In genomic region chr6:92876121-92876520, GRCm38 (mm10) we compare ENCODE assay signal across 32 mouse cellular contexts. TPM values are rescaled to one million over a fixed set of nuclear protein-coding genes. Genes with fewer than 3 reads are reported as not detected.
DNase-seq lines count a peak whose midpoint lies in the region; ATAC-seq lines count a peak whose summit lies in the region.
"Had no signal": no experiment of that assay in that cellular context is flagged by ENCODE, and none has a peak within 500 bp of the region (broad histone marks: within the 10 kb centered on the region; RNA-seq: fewer than 3 reads in every experiment).

No protein-coding gene starts in this region.

- no peak for DNase-seq in heart, adult 8-10 months (ENCODE audit: low spot score)
- DNase-seq in lung, postnatal 36 days: no peak
- DNase-seq in adrenal gland, postnatal 14 days: no peak
- DNase-seq: adrenal gland, adult 2 months; cerebellum, adult 8-10 months; cerebellum, postnatal 25 days; embryo, embryonic 11 days; gastrocnemius, postnatal 36 days; heart, postnatal 10 days; kidney, adult 9 months; kidney, postnatal 10 days; layer of hippocampus, postnatal 36 days; left cerebral cortex, postnatal 4 days; liver, postnatal 0 days; midbrain, embryonic 14.5 days; retina, postnatal 1 day; right cerebral cortex, postnatal 14 days had no signal

- ATAC-seq in heart, embryonic 12.5 days (ENCODE audit: insufficient number of reproducible peaks, low FRiP score): peak; percentile 48; the same call in 1 of the 2 replicates
- no peak for ATAC-seq in lung, embryonic 15.5 days (ENCODE audit: borderline replicate concordance, extremely low read depth, low FRiP score, low TSS enrichment)
- peak; percentile 42; the same call in 1 of the 2 replicates for ATAC-seq in common myeloid progenitor, adult 5-6 weeks (replicated peaks; ENCODE audit: low read depth, poor library complexity, severe bottlenecking)
- ATAC-seq: activated CD4-positive, CD25-positive, alpha-beta regulatory T cell, adult 4 months; forebrain, embryonic 14.5 days; intestine, postnatal 0 days; liver, embryonic 12.5 days; liver, postnatal 0 days had no signal

- no peaks in the 10 kb centered on the region for H3K27me3 ChIP-seq in heart, embryonic 12.5 days (replicated peaks)
- H3K27me3 ChIP-seq in lung, embryonic 15.5 days: no peaks in the 10 kb centered on the region
- H3K27me3 ChIP-seq: CH12.LX; embryonic facial prominence, embryonic 12.5 days; hindbrain, embryonic 13.5 days; liver, embryonic 12.5 days had no signal

- no peaks in the 10 kb centered on the region for H3K9me3 ChIP-seq in heart, embryonic 12.5 days (replicated peaks)
- no peaks in the 10 kb centered on the region for H3K9me3 ChIP-seq in lung, embryonic 15.5 days
- H3K9me3 ChIP-seq: embryonic facial prominence, embryonic 12.5 days; hindbrain, embryonic 13.5 days; liver, embryonic 12.5 days had no signal

- H3K4me3 ChIP-seq in heart, embryonic 12.5 days: no peak overlapping the region
- H3K4me3 ChIP-seq in lung, embryonic 15.5 days: no peak overlapping the region
- H3K4me3 ChIP-seq: embryonic facial prominence, embryonic 12.5 days; hindbrain, embryonic 13.5 days; liver, embryonic 12.5 days had no signal

- H3K27ac ChIP-seq in heart, embryonic 12.5 days (ENCODE audit: poor library complexity, severe bottlenecking): no peak overlapping the region
- peak overlapping the region; percentile 73 for H3K27ac ChIP-seq in lung, embryonic 15.5 days
- H3K27ac ChIP-seq: embryonic facial prominence, embryonic 12.5 days; hindbrain, embryonic 13.5 days; liver, embryonic 12.5 days had no signal

- H3K36me3 ChIP-seq in heart, embryonic 12.5 days: peaks cover 56% of the 10 kb centered on the region
- H3K36me3 ChIP-seq in lung, embryonic 15.5 days: peaks cover 60% of the 10 kb centered on the region
- H3K36me3 ChIP-seq: hindbrain, embryonic 13.5 days; liver, embryonic 12.5 days had no signal

- 44% methylated on average over 5 of the region's 5 CpGs for WGBS in heart, embryonic 12.5 days
- WGBS in lung, embryonic 15.5 days: 36% methylated on average over 5 of the region's 5 CpGs

- H3K4me1 ChIP-seq in heart, embryonic 12.5 days (replicated peaks): peaks cover 6% of the 10 kb centered on the region; the same call in 1 of the 2 replicates
- H3K4me1 ChIP-seq in lung, embryonic 15.5 days: peaks cover 30% of the 10 kb centered on the region
- H3K4me1 ChIP-seq: embryonic facial prominence, embryonic 12.5 days; hindbrain, embryonic 13.5 days had no signal

- H3K4me2 ChIP-seq in heart, embryonic 12.5 days: no peak overlapping the region
- H3K4me2 ChIP-seq in lung, embryonic 15.5 days: no peak overlapping the region
- H3K4me2 ChIP-seq: embryonic facial prominence, embryonic 12.5 days; hindbrain, embryonic 13.5 days; liver, embryonic 12.5 days had no signal

- H3K9ac ChIP-seq in heart, embryonic 12.5 days: no peak overlapping the region
- no peak overlapping the region for H3K9ac ChIP-seq in lung, embryonic 15.5 days
- H3K9ac ChIP-seq: embryonic facial prominence, embryonic 12.5 days; hindbrain, embryonic 13.5 days; liver, embryonic 12.5 days; liver, postnatal 0 days had no signal

RNA-seq across cellular contexts. Expression of gene Gm15737, which starts 7.0 kb away (rescaled TPM):
- polyA plus RNA-seq in heart, embryonic 12.5 days (2016; fragmentation: Nextera tagmentation; extraction: Ambion mirVana): 0.10 and 0.13 TPM in 2 replicates
- under 1 TPM; 0.20 to 0.72 (median 0.27) TPM for total RNA-seq in heart, adult 8-10 months (2022)
- polyA plus RNA-seq in lung, embryonic 15.5 days (2015; fragmentation: Nextera tagmentation; extraction: Ambion mirVana): 0.06 TPM in 2 replicates
- not detected in 2 replicates for total RNA-seq in common myeloid progenitor, adult 5-6 weeks (2017)
- not detected in 2 replicates for total RNA-seq in adrenal gland, postnatal 14 days (2021)
- total RNA-seq: CH12.LX; layer of hippocampus, postnatal 36 days; left cerebral cortex, postnatal 4 days; monocyte, adult 5-6 weeks had no signal
- polyA plus RNA-seq: activated CD4-positive, CD25-positive, alpha-beta regulatory T cell, adult 4 months; C2C12; forebrain, embryonic 14.5 days; hindbrain, embryonic 13.5 days; liver, embryonic 12.5 days; liver, postnatal 0 days; midbrain, embryonic 14.5 days; small intestine, adult 2 months; testis, adult 2 months had no signal

RNA-seq across cellular contexts. Expression of gene A730049H05Rik, which starts 59.8 kb away (rescaled TPM):
- polyA plus RNA-seq in heart, embryonic 12.5 days (2016; fragmentation: Nextera tagmentation; extraction: Ambion mirVana): 4.8 and 5.0 TPM in 2 replicates
- total RNA-seq in heart, adult 8-10 months (2022): under 1 TPM; 0.11 to 0.22 (median 0.16) TPM
- polyA plus RNA-seq in lung, embryonic 15.5 days (2015; fragmentation: Nextera tagmentation; extraction: Ambion mirVana): 1.2 and 1.4 TPM in 2 replicates
- not detected in 2 replicates for total RNA-seq in common myeloid progenitor, adult 5-6 weeks (2017)
- total RNA-seq in adrenal gland, postnatal 14 days (2021): 2.7 and 2.8 TPM in 2 replicates
- total RNA-seq: CH12.LX; monocyte, adult 5-6 weeks had no signal
- polyA plus RNA-seq: activated CD4-positive, CD25-positive, alpha-beta regulatory T cell, adult 4 months; C2C12; forebrain, embryonic 14.5 days; large intestine, adult 2 months; liver, postnatal 0 days; small intestine, adult 2 months; testis, adult 2 months had no signal
